Mouse (Mus musculus) gastrocnemius, adult 2 months (tissue): ENCODE measurements at regions not wholly inside any gene's neighbourhood (a gene's known extent, or its start where the extent isn't known, plus 50 kb on each side); places are given as distances from the start of the nearest gene placed in this dataset.

Experiments used
- DNase-seq: peaks from one replicate; pipeline ENCODE4 v3.0.0; 2022
- H3K27ac ChIP-seq: fragments of 200-600 bp; 2 replicates; pipeline ENCODE4 v1.8.1; 2022; ENCODE audit warnings: mild to moderate bottlenecking
- H3K4me3 ChIP-seq: fragments of 200-600 bp; 2 replicates; pipeline ENCODE4 v1.8.1; 2022; ENCODE audit warnings: mild to moderate bottlenecking, moderate library complexity
- CTCF ChIP-seq: fragments of 200-600 bp; IDR thresholded peaks from 2 replicates; pipeline ENCODE4 v1.8.1; 2022; ENCODE audit warnings: antibody characterized with exemption, mild to moderate bottlenecking, moderate library complexity
- intact Hi-C: fragments of 180-260 bp; cut with DNase I; formaldehyde crosslinking; loops from one replicate; pipeline ENCODE4 v1.15.1; 2025

GRCm38 (mm10) chr14:86484247-86484646, 656.8 kb downstream of the Diaph3 start:
- TF ChIP-seq CTCF = no peak
- H3K4me3 ChIP-seq = no peak overlapping the region
- no peak overlapping the region for H3K27ac ChIP-seq
- DNase-seq = peak; percentile 34
- intact Hi-C loops = no loop called here

- no peak for TF ChIP-seq CTCF
- H3K27ac ChIP-seq = no peak overlapping the region
- no peak overlapping the region for H3K4me3 ChIP-seq
- intact Hi-C loops = no loop called here
- no peak for DNase-seq
These were observed 667.4 kb downstream of the Diaph3 start for GRCm38 (mm10) chr14:86473604-86474003.

- no peak for TF ChIP-seq CTCF
- DNase-seq = no peak
- no peak overlapping the region for H3K27ac ChIP-seq
- intact Hi-C loops = no loop called here
- H3K4me3 ChIP-seq = no peak overlapping the region
These were observed 670.6 kb downstream of the Diaph3 start for GRCm38 (mm10) chr14:86470462-86470861.

DNA sequence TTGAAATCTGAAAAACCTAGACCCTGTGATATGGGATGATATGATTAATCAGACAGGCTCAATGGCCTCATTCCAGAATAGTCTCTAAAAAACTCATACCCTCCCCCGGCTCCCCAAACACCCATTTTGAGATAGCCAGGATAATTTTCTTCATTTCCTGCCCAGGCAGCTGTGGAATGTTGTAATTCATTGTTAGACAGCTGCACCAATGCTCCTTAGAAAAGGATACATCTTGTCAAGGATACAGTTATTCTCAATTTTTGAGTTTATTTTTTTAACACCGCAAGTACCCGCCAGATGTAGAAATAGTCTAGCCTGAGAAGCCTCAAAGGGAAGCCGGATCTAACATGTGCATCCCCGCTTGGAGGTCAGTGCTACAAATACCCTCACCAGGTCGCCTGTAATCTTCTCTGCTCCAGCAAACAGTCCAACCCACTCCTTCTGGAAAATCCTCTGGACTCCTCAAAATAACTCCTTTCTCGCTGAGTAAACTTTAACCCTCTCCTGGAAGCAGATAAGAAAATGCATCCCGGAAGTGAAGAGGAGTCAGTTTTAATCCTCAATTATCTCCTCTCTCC, 673.1 kb downstream of the Diaph3 start:
- TF ChIP-seq CTCF = no peak
- intact Hi-C loops = no loop called here
- Histone ChIP-seq H3K27ac (no peak overlapping the region), H3K4me3 (no peak overlapping the region; the same call in 1 of the 2 replicates)
- no peak for DNase-seq

GRCm38 (mm10) chr14:86463388-86463787, 677.6 kb downstream of the Diaph3 start:
- intact Hi-C loops = no loop called here
- Histone ChIP-seq H3K27ac (no peak overlapping the region), H3K4me3 (no peak overlapping the region)
- DNase-seq = no peak
- TF ChIP-seq CTCF = no peak

- Histone ChIP-seq H3K4me3 (no peak overlapping the region), H3K27ac (no peak overlapping the region)
- TF ChIP-seq CTCF = no peak
- DNase-seq = no peak
- intact Hi-C loops = no loop called here
These were observed 687.9 kb downstream of the Diaph3 start for GRCm38 (mm10) chr14:86453142-86453541.

- TF ChIP-seq CTCF = no peak
- no peak overlapping the region for H3K4me3 ChIP-seq
- no peak for DNase-seq
- H3K27ac ChIP-seq = no peak overlapping the region
- intact Hi-C loops = no loop called here
These were observed 690.4 kb downstream of the Diaph3 start for GRCm38 (mm10) chr14:86450616-86451015.

- DNase-seq = no peak
- no peak for TF ChIP-seq CTCF
- intact Hi-C loops = no loop called here
- Histone ChIP-seq H3K27ac (no peak overlapping the region), H3K4me3 (no peak overlapping the region)
These were observed 695.9 kb downstream of the Diaph3 start for GRCm38 (mm10) chr14:86445139-86445538.

DNA sequence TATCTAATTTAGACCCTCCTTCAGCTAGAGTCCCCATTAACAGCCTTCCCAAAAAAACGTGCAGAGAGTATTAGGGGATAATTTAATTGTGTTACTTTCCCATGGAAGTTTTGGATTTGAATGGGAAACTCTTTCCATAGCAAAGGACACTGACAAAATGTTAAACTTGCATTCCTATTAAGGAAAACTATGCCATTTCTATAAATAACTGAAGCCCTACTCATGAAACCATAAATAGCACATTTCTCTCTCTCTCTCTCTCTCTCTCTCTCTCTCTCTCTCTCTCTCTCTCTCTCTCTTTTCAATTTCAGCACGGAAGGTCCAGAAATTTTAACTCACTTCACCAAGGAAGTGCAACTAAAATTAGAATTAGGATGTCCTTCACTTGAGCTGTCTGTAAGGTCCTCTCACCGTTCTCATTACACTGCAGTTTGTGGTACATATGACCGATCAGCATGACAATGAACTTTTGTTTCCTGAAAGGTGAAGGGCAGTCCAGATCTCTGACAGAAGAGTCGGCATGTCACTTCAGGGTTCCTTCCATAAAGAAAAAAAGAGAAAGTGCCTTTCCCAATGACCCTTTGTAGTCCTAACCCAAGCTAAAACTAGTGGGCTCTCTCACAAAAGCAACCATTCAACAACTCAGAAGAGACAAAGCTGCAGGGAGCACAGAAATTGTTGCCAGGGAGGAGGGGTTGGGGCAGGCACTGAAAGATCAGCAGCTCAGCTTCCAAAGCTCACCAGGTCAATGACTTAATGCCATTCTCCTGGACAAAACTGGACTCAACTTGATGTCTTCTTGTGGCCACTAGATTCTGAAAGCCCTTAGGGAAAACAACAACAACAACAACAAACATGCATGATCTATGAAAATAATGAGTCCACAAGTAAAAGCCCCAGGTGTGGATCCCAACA, 696.9 kb downstream of the Diaph3 start:
- no peak for DNase-seq
- no peak for TF ChIP-seq CTCF
- Histone ChIP-seq H3K4me3 (no peak overlapping the region), H3K27ac (no peak overlapping the region; the same call in 1 of the 2 replicates)
- intact Hi-C loops = no loop called here

- H3K27ac ChIP-seq = no peak overlapping the region
- intact Hi-C loops = no loop called here
- TF ChIP-seq CTCF = no peak
- DNase-seq = no peak
- no peak overlapping the region for H3K4me3 ChIP-seq
These were observed 698.9 kb downstream of the Diaph3 start for GRCm38 (mm10) chr14:86441895-86442679.

DNA sequence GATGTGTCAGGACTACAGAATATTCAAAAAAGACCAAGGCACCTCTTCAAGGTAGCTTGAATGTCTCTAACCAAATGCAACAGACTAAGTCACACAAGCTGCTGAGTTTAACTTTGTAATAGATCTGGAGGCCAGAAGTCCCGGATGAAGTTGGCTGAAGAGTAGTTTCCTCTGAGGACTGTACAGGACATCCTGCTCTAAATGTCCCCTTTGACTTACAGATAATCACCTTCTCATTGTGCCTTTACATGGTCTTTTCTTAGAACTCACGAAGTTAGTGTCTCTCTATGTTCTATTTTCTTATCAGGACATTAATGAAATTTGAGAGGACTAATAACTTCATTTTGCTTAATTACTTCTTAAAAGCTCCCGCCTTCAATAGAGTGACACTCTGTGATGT, 703.7 kb downstream of the Diaph3 start:
- intact Hi-C loops = no loop called here
- DNase-seq = no peak
- no peak overlapping the region for H3K27ac ChIP-seq
- no peak for TF ChIP-seq CTCF
- H3K4me3 ChIP-seq = no peak overlapping the region

DNA sequence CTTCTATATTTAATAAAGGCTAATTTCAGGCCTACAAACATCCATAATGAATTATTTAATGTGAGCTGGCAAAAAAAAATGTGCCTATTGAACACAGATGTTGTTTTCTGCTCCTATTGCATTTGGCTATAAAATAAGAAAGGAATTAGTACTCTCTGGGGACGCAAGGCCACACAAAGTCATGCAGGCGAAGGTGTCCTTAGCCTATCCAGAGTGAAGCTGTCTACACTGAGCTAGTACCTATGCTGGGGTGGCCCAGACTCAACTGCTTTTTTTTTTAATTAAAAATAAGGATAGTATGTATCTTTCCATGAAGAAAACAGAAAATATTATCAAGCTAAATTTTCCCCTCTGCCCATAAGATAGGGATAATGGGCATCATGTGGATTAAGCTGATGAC, 705.7 kb downstream of the Diaph3 start:
- Histone ChIP-seq H3K4me3 (no peak overlapping the region), H3K27ac (no peak overlapping the region)
- DNase-seq = no peak
- no peak for TF ChIP-seq CTCF
- intact Hi-C loops = no loop called here
